Mouse (Mus musculus) midbrain, embryonic 11.5 days (tissue): ENCODE measurements around the gene Bcar3. TPM values are rescaled to one million over a fixed set of nuclear protein-coding genes. Genes with fewer than 3 reads are reported as not detected.

Experiments used
- ATAC-seq: fragments of 200-750 bp; cut with Nextera tagmentation; 2 replicates; pipeline ENCODE4 v1.8.0; 2017; ENCODE audit warnings: moderate TSS enrichment, moderate library complexity; ENCODE audit not compliant: low FRiP score
- DNase-seq: peaks from one replicate; pipeline ENCODE4 v3.0.0; 2015; ENCODE audit warnings: low spot score; ENCODE audit errors: missing footprints
- H3K27ac ChIP-seq: fragments of 300-500 bp; sonication (generic); 2 replicates; pipeline ENCODE4 v1.5.1; 2014; ENCODE audit warnings: low read depth, low read length
- H3K27me3 ChIP-seq: fragments of 300-500 bp; sonication (generic); 2 replicates; pipeline ENCODE4 v1.6.1; 2014; ENCODE audit warnings: mild to moderate bottlenecking, low read length, moderate library complexity, mixed read lengths; ENCODE audit not compliant: control insufficient read depth, insufficient read depth
- H3K36me3 ChIP-seq: fragments of 300-500 bp; sonication (generic); 2 replicates; pipeline ENCODE4 v1.6.1; 2014; ENCODE audit warnings: mild to moderate bottlenecking, low read length, moderate library complexity, mixed read lengths; ENCODE audit not compliant: control insufficient read depth, insufficient read depth
- H3K4me1 ChIP-seq: fragments of 300-500 bp; sonication (generic); 2 replicates; pipeline ENCODE4 v1.6.1; 2014; ENCODE audit warnings: low read length; ENCODE audit not compliant: control insufficient read depth, insufficient read depth
- H3K4me2 ChIP-seq: fragments of 300-500 bp; sonication (generic); 2 replicates; pipeline ENCODE4 v1.6.1; 2014; ENCODE audit warnings: mild to moderate bottlenecking, moderate library complexity
- H3K4me3 ChIP-seq: fragments of 300-500 bp; sonication (generic); 2 replicates; pipeline ENCODE4 v1.5.1; 2014; ENCODE audit warnings: low read depth, low read length
- H3K9ac ChIP-seq: fragments of 300-500 bp; sonication (generic); 2 replicates; pipeline ENCODE4 v1.6.1; 2014; ENCODE audit warnings: low read length
- H3K9me3 ChIP-seq: fragments of 300-500 bp; sonication (generic); 2 replicates; pipeline ENCODE4 v1.6.1; 2016; ENCODE audit warnings: low read length; ENCODE audit not compliant: control insufficient read depth
- WGBS: fragments of 180-500 bp; shearing (Covaris S2); extraction: QIAGEN DNeasy Blood & Tissue Kit; methylation state at CpG from one replicate; pipeline ENCODE4 v1.1.7; 2014; 5-methylcytosine and 5-hydroxymethylcytosine counted together
- polyA plus RNA-seq: library from polyadenylated mRNA; unstranded; fragments of >200 nt; fragmentation: Nextera tagmentation; extraction: Ambion mirVana; gene quantifications from 2 replicates; pipeline ENCODE4 v1.2.1, GENCODE M21; 2014

The Bcar3 gene
- polyA plus RNA-seq, 1 experiment from 2014 or later = 16.7 TPM

- no peaks in the 10 kb centered on the region for H3K27me3 ChIP-seq
- no peaks in the 10 kb centered on the region for H3K9me3 ChIP-seq
- no peak overlapping the region for H3K9ac ChIP-seq
- no peak overlapping the region for H3K27ac ChIP-seq
- ATAC-seq (no peak), DNase-seq (peak; percentile 1)
- WGBS = 91% methylated on average over 6 of the region's 6 CpGs
- H3K4me3 ChIP-seq = no peak overlapping the region
- no peaks in the 10 kb centered on the region for H3K4me1 ChIP-seq
- no peaks in the 10 kb centered on the region for H3K36me3 ChIP-seq
- no peak overlapping the region for H3K4me2 ChIP-seq
Observed at GRCm38 (mm10) chr3:122323841-122324240, 29.9 kb downstream of the Bcar3 start.

GRCm38 (mm10) chr3:122324528-122324927 lies 30.6 kb downstream of the Bcar3 start:
- Histone ChIP-seq H3K4me1 (no peaks in the 10 kb centered on the region), H3K4me3 (no peak overlapping the region), H3K27ac (no peak overlapping the region), H3K4me2 (no peak overlapping the region), H3K9me3 (no peaks in the 10 kb centered on the region), H3K36me3 (no peaks in the 10 kb centered on the region), H3K27me3 (no peaks in the 10 kb centered on the region), H3K9ac (no peak overlapping the region)
- DNase-seq = peak; percentile 31
- ATAC-seq = no peak
- WGBS = 91% methylated on average over 3 of the region's 3 CpGs

GRCm38 (mm10) chr3:122330484-122330883 lies 36.5 kb downstream of the Bcar3 start:
- Histone ChIP-seq H3K9ac (no peak overlapping the region), H3K4me3 (no peak overlapping the region), H3K27ac (no peak overlapping the region), H3K36me3 (no peaks in the 10 kb centered on the region), H3K4me1 (no peaks in the 10 kb centered on the region), H3K4me2 (no peak overlapping the region), H3K9me3 (no peaks in the 10 kb centered on the region), H3K27me3 (no peaks in the 10 kb centered on the region)
- no peak for ATAC-seq
- no peak for DNase-seq
- 84% methylated on average over 12 of the region's 12 CpGs for WGBS

- Histone ChIP-seq H3K36me3 (no peaks in the 10 kb centered on the region), H3K4me1 (no peaks in the 10 kb centered on the region), H3K4me3 (no peak overlapping the region), H3K4me2 (no peak overlapping the region), H3K27ac (no peak overlapping the region), H3K9me3 (no peaks in the 10 kb centered on the region), H3K27me3 (no peaks in the 10 kb centered on the region), H3K9ac (no peak overlapping the region)
- DNase-seq (no peak), ATAC-seq (no peak)
- WGBS = 33% methylated on average over 4 of the region's 4 CpGs
Observed at GRCm38 (mm10) chr3:122333493-122333892, 39.6 kb downstream of the Bcar3 start.

- DNase-seq = no peak
- ATAC-seq = no peak
- no peaks in the 10 kb centered on the region for H3K27me3 ChIP-seq
- H3K9ac ChIP-seq = no peak overlapping the region
- H3K4me3 ChIP-seq = no peak overlapping the region
- no peak overlapping the region for H3K27ac ChIP-seq
- no peaks in the 10 kb centered on the region for H3K9me3 ChIP-seq
- H3K4me2 ChIP-seq = no peak overlapping the region
- H3K4me1 ChIP-seq = no peaks in the 10 kb centered on the region
- 71% methylated on average over 7 of the region's 7 CpGs for WGBS
- H3K36me3 ChIP-seq = no peaks in the 10 kb centered on the region
Observed at GRCm38 (mm10) chr3:122333902-122334301, 40.0 kb downstream of the Bcar3 start.

- no peak for DNase-seq
- Histone ChIP-seq H3K4me1 (no peaks in the 10 kb centered on the region), H3K4me2 (no peak overlapping the region), H3K9me3 (no peaks in the 10 kb centered on the region), H3K27me3 (no peaks in the 10 kb centered on the region), H3K4me3 (no peak overlapping the region), H3K36me3 (no peaks in the 10 kb centered on the region), H3K27ac (no peak overlapping the region), H3K9ac (no peak overlapping the region)
- no peak for ATAC-seq
- WGBS = 80% methylated on average over 7 of the region's 7 CpGs
Observed at GRCm38 (mm10) chr3:122334375-122334774, 40.4 kb downstream of the Bcar3 start.

GRCm38 (mm10) chr3:122336030-122336429 lies 42.1 kb downstream of the Bcar3 start:
- ATAC-seq (no peak), DNase-seq (no peak)
- Histone ChIP-seq H3K9ac (no peak overlapping the region), H3K9me3 (no peaks in the 10 kb centered on the region), H3K36me3 (no peaks in the 10 kb centered on the region), H3K27me3 (no peaks in the 10 kb centered on the region), H3K4me1 (no peaks in the 10 kb centered on the region), H3K4me2 (no peak overlapping the region), H3K4me3 (no peak overlapping the region), H3K27ac (no peak overlapping the region)
- WGBS = 88% methylated on average over 4 of the region's 4 CpGs

- Histone ChIP-seq H3K36me3 (no peaks in the 10 kb centered on the region), H3K4me3 (no peak overlapping the region), H3K27ac (no peak overlapping the region), H3K4me1 (no peaks in the 10 kb centered on the region), H3K9ac (no peak overlapping the region), H3K27me3 (no peaks in the 10 kb centered on the region), H3K9me3 (no peaks in the 10 kb centered on the region), H3K4me2 (no peak overlapping the region)
- 85% methylated on average over 5 of the region's 5 CpGs for WGBS
- DNase-seq (no peak), ATAC-seq (no peak)
Observed at GRCm38 (mm10) chr3:122337992-122338391, 44.1 kb downstream of the Bcar3 start.

- WGBS = 94% methylated on average over 7 of the region's 7 CpGs
- ATAC-seq (no peak), DNase-seq (no peak)
- Histone ChIP-seq H3K4me3 (no peak overlapping the region), H3K27ac (no peak overlapping the region), H3K4me1 (no peaks in the 10 kb centered on the region), H3K9ac (no peak overlapping the region), H3K27me3 (no peaks in the 10 kb centered on the region), H3K9me3 (no peaks in the 10 kb centered on the region), H3K4me2 (no peak overlapping the region), H3K36me3 (no peaks in the 10 kb centered on the region)
Observed at GRCm38 (mm10) chr3:122338897-122339296, 45.0 kb downstream of the Bcar3 start.
